Mouse (Mus musculus) heart, postnatal 0 days (tissue): ENCODE measurements around the gene Fastkd3.

Experiments used
- CTCF ChIP-seq: IDR thresholded peaks from 2 replicates; pipeline ENCODE4 v1.5.1; 2016; ENCODE audit warnings: antibody characterized with exemption, control low read depth, low read depth
- EP300 ChIP-seq: IDR thresholded peaks from 2 replicates; pipeline ENCODE4 v1.6.1; 2016; ENCODE audit warnings: antibody characterized with exemption, low read depth

DNA sequence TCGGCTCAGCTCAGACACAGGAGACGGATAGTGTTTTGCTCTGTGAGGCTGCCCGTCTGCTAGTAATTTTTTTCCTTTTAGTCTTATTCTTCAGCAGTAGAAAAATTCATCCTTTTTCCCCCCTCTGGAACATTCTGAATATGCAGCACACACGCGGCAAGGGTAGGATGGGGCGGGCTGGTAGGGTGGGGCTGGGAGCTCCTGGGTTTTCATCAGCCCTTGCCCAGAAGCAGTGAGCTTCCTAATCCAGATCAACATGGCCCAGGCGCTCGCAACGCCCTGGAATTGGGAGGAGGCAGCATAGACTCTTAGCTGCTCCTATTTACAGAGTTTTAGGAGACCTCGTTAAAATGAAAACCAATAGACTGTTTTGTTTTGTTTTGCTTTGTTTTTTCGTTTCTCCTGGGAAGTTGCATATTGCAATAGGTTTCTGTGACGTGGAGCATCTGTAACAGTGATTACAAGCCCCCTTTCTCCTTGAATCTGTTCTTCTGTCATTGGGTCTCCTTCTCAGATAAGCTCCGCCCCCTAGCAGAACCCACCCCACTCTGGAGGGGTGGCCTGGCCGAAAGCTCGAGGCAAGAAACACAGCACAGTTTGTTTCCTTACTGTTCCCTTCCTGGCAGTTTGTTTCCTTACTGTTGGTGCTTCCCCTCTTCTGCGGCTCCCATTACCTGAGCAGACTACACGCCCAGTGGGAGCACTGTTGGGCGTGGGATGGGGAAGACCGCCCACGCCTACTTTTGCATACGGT, 25.8 kb downstream of the Fastkd3 start:
- TF ChIP-seq CTCF (no peak), EP300 (no peak)
